Mouse (Mus musculus): ENCODE results near the gene Serpina9.
"Not testable (repeated sequence)": the region's sequence is repeated elsewhere in the genome, so short reads cannot be mapped to it uniquely, and the experiment has no call there.

The Serpina9 gene

GRCm38 (mm10) chr12:103958798-103959197 is 54.8 kb downstream of the Serpina9 start, which contains the start of gene Serpina1e:
Serpina1e (minus strand) TSS chr12:103958975.
- in situ Hi-C loops (cut with MboI; ENCODE audit: low pct_unique_long_range_greater_than_20kb in 1 of 2, low sequenced_read_pairs in 2 of 2, unreplicated experiment in 1 of 2): no loop called here

GRCm38 (mm10) chr12:103956555-103956954 is 57.0 kb downstream of the Serpina9 start:
- in situ Hi-C loops (cut with MboI; ENCODE audit: low pct_unique_long_range_greater_than_20kb in 1 of 2, low sequenced_read_pairs in 2 of 2, unreplicated experiment in 1 of 2): not testable (repeated sequence)

DNA sequence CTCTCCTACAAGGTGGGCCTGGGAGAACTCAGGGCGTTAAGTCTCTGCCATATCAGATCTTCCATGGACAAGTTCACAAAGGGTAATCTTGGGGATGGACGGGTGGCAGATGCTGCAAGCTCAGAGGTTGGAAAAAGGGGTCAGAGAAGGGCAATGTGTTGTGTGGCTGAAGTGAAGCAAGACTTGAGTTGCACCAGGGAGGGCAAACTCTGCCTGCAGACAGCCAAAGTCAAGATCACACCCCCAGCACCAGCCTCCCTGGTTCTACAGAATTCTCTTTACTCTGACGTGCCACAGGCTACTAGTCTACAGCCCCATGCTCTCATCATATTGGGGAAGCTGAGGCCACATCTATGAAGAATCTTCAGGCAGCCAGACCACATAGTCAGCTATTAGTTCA is 60.6 kb downstream of the Serpina9 start:
- in situ Hi-C loops (cut with MboI; ENCODE audit: low pct_unique_long_range_greater_than_20kb in 1 of 2, low sequenced_read_pairs in 2 of 2, unreplicated experiment in 1 of 2): not testable (repeated sequence)

DNA sequence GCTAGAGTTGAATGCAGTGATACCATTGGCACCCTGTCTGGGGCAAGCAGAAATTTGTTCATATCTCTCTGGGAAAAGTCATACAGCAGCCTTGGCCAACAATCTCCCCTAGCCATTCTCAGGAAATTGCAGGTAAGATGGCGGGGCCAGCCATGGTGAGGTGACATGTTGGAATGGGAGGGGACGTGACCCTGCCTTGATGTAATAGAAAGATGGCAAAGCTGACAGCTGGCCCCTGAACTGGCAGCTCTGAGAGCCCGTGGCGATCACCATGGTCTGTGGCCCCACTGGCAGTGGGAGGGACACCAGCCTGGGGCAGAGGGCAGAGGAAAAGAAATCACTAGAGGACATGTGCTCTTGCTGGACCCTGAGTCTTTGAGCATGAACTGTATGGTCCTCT is 67.3 kb downstream of the Serpina9 start:
- in situ Hi-C loops (cut with MboI; ENCODE audit: low pct_unique_long_range_greater_than_20kb in 1 of 2, low sequenced_read_pairs in 2 of 2, unreplicated experiment in 1 of 2): no loop called here

All from mouse embryonic stem cell (cell line).